In the genomic region with DNA sequence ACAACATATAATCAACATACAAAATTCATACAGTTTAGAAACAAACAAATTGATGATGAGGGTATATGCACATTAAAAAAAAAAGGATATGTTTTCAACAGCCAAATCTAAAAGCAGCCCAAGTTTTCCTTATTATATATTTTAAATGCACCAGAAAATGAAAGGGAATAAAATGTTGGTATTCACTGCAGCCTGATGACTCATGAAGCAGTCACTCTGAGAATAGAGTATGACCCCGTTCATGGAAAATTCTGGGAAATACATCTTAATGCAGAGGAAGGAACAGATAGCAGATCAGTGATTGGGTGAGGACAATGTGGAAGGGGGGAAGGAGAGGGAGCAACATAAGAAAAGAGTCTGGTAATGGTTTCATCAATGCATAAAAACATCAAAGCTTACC, we compare ENCODE assay signal across 21 mouse cellular contexts.
"Had no signal": no experiment of that assay in that cellular context is flagged by ENCODE, and none has a peak within 500 bp of the region (broad histone marks: within the 10 kb centered on the region; RNA-seq: fewer than 3 reads in every experiment).

No protein-coding gene starts in this region.

- H3K27ac ChIP-seq: limb, embryonic 12.5 days; limb, embryonic 15.5 days; liver, embryonic 14.5 days; macrophage; neural tube, embryonic 12.5 days; neural tube, embryonic 15.5 days; stomach, postnatal 0 days had no signal

- H3K36me3 ChIP-seq: limb, embryonic 12.5 days; limb, embryonic 15.5 days; neural tube, embryonic 12.5 days; neural tube, embryonic 15.5 days had no signal

- H3K27me3 ChIP-seq: limb, embryonic 12.5 days; limb, embryonic 15.5 days; neural tube, embryonic 12.5 days; neural tube, embryonic 15.5 days had no signal

- ATAC-seq: liver, postnatal 0 days; lung, postnatal 0 days had no signal

- DNase-seq: kidney, adult 18-20 months; kidney, adult 9 months; kidney, postnatal 36 days; left cerebral cortex, postnatal 4 days; liver, postnatal 0 days; lung, embryonic 14.5 days; right cerebral cortex, adult 18-20 months; right cerebral cortex, postnatal 14 days; right cerebral cortex, postnatal 4 days; thymus, adult 2 months; thymus, postnatal 14 days; thymus, postnatal 4 days had no signal

- H3K4me2 ChIP-seq: limb, embryonic 12.5 days; limb, embryonic 15.5 days; liver, embryonic 11.5 days; lung, embryonic 14.5 days; neural tube, embryonic 12.5 days; neural tube, embryonic 15.5 days had no signal

- H3K9ac ChIP-seq: limb, embryonic 12.5 days; limb, embryonic 15.5 days; liver, embryonic 14.5 days; liver, postnatal 0 days; lung, embryonic 14.5 days; neural tube, embryonic 12.5 days; neural tube, embryonic 15.5 days had no signal

- H3K4me3 ChIP-seq: limb, embryonic 12.5 days; limb, embryonic 15.5 days; neural tube, embryonic 12.5 days; neural tube, embryonic 15.5 days had no signal

- H3K9me3 ChIP-seq: limb, embryonic 12.5 days; limb, embryonic 15.5 days; neural tube, embryonic 12.5 days; neural tube, embryonic 15.5 days had no signal
